Mouse (Mus musculus): ENCODE results near the gene Mrps7.

DNA sequence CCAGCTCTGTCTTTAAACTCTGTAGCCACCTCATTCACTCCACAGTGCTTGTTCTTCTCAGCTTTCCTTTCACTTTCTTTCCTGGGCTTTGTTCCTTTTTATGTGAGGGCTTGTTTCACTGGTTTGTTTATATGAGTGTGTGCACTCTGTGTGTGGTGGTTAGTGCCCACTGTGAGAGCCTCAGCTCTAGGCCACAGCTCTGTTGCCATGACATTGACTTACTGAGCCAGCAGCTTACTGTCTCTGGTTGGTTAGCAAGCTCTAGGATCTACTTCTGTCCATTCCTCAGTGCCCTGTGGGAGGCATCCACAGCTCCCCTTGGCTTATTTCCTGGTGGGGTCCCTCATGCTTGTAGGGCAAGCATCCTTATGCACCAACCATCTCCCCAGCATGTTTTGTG, 24.6 kb upstream of the Mrps7 start:
- TF ChIP-seq CTCF (IDR thresholded peaks at IDR 0.05) (no peak), POLR2A (IDR thresholded peaks at IDR 0.05; ENCODE audit: insufficient read depth, low read depth, low read length) (no peak), EP300 (IDR thresholded peaks at IDR 0.05; ENCODE audit: insufficient read depth, low read depth, low read length) (no peak)
